Mouse (Mus musculus): ENCODE data around the gene Slc29a4.

GRCm38 (mm10) chr5:142702511-142703138 is 10.3 kb downstream of the Slc29a4 start:
- TF ChIP-seq CTCF (IDR thresholded peaks at IDR 0.05; ENCODE audit: low read depth) (no peak), EP300 (IDR thresholded peaks at IDR 0.05; ENCODE audit: low read depth) (no peak)

Data from liver, postnatal 0 days (tissue).